Mouse (Mus musculus): ENCODE data around the gene Nuf2. TPM values are rescaled to one million over a fixed set of nuclear protein-coding genes. Genes with fewer than 3 reads are reported as not detected.

Gene Nuf2
- total RNA-seq (2017) = 137 and 163 TPM in 2 replicates

DNA sequence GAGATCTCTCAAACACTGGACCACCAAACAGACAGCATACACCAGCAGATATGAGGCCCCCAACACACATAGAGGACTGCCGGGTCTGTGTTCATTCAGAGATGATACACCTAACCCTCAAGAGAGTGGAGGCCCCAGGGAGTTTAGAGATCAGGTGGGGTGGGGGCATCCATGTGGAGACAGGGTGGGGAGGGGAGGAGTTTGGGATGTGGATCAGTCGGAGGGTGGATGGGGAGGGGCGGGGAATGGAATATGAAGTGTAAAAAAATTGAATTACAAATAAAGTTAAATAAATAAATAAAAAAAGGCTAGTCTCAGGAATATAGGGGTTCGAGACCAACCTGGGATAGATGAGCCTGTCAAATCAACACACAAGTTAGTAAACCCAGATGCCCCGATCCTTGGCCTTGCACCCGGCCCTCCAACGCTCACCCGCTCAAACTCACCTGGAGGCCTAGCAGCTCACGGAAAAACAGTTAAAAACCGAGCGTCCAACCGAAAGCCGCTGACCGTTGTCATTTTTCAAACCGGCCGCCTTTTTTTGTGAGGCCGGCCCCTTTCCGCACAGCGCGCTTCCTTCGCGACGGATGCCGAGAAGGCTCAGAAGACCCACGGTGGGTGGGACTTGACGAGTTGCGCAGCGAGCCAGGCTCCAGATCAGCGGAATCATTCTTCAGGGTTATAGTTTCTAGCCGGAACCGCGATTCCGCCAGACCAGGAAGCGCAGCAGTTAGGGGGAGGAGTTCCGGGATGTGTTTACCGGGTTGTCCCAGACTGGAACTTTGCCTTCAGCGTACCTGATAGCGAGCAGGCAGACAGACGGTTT, at the start of gene Nuf2:
Gene Nuf2, minus strand, starts transcription at position 589 of the 826 bp plus-strand sequence.
- ATAC-seq (replicated peaks; ENCODE audit: low read depth, poor library complexity, severe bottlenecking) = peak; percentile 99

DNA sequence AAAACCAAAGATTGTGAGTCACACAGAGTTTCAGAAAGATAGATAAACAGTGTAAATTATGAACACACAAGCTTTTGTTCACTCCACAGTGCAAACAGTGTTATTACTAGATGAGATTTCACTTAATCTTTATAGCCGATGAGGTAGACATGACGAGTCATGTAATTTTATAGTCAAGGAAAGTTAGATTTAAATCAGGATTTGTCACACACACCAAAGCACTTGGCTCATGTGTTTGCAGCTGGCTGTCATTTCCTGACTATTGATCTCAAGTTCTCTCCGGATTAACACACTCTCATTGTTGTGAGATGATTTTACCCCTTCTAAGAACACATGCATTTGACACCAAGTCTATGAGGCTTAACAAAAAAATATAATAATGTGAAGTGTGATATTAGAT, 48.3 kb upstream of the Nuf2 start:
- no peak for ATAC-seq (replicated peaks; ENCODE audit: low read depth, poor library complexity, severe bottlenecking)

DNA sequence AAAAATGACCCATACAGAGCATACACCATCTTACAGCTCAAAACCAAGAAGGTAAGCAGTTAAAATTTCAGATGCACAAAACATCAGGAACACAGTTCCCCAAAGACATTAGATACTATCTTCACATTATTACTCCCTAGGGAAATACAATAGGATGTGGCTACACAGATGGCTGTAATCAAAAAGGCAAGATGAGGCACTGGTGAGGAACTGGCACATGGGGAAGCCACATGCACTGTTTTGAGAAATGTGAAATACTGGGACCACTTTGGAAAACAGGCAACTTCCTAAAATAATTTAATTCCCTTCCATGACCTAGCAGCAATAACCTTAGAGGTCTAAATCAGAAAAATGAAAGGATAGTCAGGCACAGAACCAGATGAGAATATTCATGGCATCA, 42.9 kb upstream of the Nuf2 start:
- ATAC-seq (replicated peaks; ENCODE audit: low read depth, poor library complexity, severe bottlenecking) = no peak

DNA sequence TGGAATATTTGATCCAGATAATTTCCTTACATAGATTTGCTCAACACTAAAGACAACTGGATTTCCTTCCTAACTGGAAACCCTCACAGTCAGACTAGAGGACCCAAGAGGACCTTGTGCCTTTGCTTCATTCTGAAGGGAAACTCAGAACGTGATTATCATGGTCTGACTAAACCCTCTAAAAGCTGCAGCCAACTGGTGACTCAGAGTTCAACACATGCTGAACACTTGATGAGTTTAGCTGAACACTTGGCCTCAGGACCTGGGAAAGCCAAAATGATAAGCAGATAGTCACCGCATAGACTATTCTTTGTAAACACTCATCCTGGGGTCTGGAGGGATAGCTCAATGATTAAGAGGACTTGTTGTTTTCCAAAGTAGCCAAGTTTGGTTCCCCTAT, 24.4 kb upstream of the Nuf2 start:
- no peak for ATAC-seq (replicated peaks; ENCODE audit: low read depth, poor library complexity, severe bottlenecking)

DNA sequence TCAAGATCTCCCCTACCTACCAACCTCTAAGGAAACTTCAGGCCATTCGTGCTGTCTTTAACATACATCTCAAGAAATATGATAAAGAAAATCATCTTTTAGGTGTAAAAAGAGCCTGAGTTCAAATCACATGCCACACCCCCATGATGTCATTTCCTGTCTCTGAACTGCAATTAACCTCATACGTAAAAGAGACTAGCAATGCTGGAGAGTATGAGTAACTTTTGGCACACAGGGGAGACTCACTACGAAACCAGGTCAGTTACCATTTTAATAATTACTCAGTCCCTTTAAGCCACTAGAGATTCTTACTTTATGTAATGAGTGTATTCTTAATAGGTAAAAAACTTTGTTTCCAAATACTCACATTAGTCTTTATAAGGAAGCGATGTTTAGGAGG, 23.8 kb upstream of the Nuf2 start:
- no peak for ATAC-seq (replicated peaks; ENCODE audit: low read depth, poor library complexity, severe bottlenecking)

DNA sequence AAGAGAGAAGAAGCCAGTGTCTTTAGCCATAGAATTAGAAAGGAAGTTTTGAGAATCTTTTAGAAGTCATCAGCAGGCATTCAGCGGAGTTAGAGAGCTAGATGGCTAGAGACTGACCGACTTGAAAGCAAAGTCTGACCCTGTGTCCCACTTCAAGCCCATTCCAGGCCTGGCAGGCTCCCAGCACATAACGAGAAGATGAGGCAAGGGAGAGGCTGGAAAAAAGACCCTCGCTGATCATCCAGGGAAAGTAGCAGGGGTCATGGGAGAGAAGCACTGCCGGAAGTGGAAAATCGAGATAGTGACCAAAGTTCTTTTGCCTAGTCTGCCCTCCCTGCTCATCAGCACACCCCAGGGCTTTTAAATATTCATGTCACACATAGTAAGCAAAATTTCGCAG, 22.2 kb upstream of the Nuf2 start:
- no peak for ATAC-seq (replicated peaks; ENCODE audit: low read depth, poor library complexity, severe bottlenecking)

DNA sequence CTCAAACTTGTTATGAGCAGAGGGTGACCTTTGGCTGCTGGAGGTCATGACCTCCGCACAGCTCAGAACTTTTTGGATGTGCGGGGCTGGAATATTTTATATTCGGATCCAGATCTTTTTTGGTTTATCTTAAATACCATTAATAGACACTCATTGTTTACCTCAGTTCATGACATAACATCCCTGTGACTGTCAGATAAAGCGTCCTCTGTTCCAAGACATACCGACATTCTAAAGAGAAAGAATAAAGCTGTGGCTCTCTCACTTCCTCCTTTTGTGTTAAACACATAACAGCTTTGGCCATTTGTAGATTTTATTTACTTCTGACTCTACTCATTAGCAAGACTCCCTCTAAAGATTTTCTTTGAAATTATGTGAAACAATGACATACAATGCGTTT, 9.2 kb upstream of the Nuf2 start:
- ATAC-seq (replicated peaks; ENCODE audit: low read depth, poor library complexity, severe bottlenecking) = no peak

DNA sequence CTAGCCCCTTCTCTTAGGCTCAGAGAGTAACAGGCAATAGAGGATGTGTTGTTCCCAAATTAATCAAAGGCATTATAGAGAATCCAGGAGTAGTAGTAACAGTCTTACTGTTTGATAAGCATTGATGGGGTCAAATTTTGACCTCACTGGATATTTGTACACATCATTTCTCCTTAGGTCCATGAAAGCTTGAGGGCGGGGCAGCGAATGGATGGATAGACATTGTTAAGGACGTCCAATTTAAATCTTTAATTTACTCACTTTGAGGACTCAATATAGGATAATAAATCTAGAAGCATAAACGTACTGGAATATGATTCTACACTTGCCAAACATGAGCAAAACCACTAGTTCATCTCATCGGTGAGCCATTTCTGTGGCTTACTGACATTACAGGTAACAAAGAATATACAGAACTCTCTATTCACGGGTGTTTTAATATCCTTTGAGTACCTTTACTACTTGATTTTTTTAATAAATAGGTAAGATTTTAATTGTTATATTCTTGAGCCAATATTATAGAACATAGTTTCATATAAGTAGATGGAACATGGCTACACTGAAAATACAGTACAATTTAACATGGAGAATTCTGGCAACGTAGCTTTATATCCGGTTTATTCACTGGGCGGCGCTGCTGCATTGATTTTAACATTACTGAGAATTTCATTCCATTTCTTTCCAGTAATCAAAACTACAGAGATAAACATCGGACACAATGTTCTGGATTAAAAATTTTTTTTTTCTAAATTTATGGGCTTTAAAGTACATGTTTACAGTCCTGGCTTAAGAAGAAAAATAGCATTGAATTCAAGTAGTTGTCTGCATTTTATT, 655 bp upstream of the Nuf2 start:
- ATAC-seq (replicated peaks; ENCODE audit: low read depth, poor library complexity, severe bottlenecking) = peak; percentile 55

- ATAC-seq (replicated peaks; ENCODE audit: low read depth, poor library complexity, severe bottlenecking) = no peak
These were observed 1.2 kb downstream of the Nuf2 start for GRCm38 (mm10) chr1:169529996-169530518.

- no peak for ATAC-seq (replicated peaks; ENCODE audit: low read depth, poor library complexity, severe bottlenecking)
These were observed 5.1 kb downstream of the Nuf2 start for GRCm38 (mm10) chr1:169526006-169526680.

- ATAC-seq (replicated peaks; ENCODE audit: low read depth, poor library complexity, severe bottlenecking) = no peak
These were observed 11.9 kb downstream of the Nuf2 start for GRCm38 (mm10) chr1:169519337-169519736.

- peak; percentile 73 for ATAC-seq (replicated peaks; ENCODE audit: low read depth, poor library complexity, severe bottlenecking)
These were observed 13.3 kb downstream of the Nuf2 start for GRCm38 (mm10) chr1:169517899-169518517.

GRCm38 (mm10) chr1:169517376-169517892, 13.8 kb downstream of the Nuf2 start:
- no peak for ATAC-seq (replicated peaks; ENCODE audit: low read depth, poor library complexity, severe bottlenecking)

DNA sequence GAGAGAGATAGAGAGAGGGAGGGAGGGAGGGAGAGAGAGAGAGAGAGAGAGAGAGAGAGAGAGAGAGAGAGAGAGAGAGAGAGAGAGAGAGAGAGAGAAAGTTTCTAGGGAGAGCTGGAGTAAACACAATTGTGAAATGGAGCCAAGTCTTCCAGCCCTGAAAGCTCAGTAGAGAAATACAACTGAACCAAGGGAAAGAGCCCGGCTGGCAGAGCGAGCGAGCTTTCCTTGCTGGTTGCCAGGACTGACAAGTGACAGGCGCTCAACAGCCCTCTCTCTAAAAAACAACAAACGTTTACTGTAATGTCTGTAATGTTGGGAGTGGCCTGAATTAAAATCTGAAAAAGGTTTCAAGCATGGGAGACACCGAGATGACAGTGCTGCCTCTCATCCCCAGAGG, 24.9 kb downstream of the Nuf2 start:
- ATAC-seq (replicated peaks; ENCODE audit: low read depth, poor library complexity, severe bottlenecking) = no peak

DNA sequence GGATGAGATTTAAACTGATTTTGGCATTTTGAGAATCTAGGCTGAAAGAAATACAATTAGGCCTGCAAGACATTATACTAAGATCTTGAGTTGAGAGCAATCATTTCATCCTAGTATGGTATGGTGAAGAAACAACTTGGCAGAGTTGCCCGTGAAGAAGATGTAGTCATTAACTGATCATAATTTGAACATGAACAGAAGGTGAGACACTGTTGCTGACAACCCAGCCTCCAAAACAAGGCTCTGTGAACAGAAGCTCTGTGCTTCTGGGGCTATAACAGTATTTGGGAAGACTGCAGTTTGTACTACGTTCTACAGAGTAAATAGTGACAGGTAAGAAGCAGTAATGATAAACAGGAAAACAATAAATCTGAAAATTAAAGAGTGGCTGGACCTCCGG, 28.4 kb downstream of the Nuf2 start:
- ATAC-seq (replicated peaks; ENCODE audit: low read depth, poor library complexity, severe bottlenecking) = no peak

DNA sequence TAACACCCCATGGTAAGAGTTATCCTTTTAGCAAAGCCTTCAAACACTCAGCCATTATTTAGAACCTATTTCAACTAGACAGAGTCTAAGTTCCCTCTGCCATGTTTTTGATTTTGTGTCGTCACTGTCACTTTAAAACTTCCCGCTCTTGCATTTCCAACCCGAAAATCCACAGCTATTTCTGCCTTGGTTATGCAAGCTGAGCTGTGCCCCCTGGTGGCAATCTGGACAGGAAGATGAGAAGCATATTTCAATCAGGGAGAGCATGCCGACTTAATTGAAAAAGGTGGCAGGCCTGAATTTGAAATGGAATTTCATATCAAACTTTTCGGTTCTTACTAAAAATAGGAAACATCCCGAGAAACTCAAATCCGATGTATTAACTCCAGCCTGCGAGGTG, 35.6 kb downstream of the Nuf2 start:
- no peak for ATAC-seq (replicated peaks; ENCODE audit: low read depth, poor library complexity, severe bottlenecking)

- no peak for ATAC-seq (replicated peaks; ENCODE audit: low read depth, poor library complexity, severe bottlenecking)
These were observed 39.7 kb downstream of the Nuf2 start for GRCm38 (mm10) chr1:169491561-169491960.

GRCm38 (mm10) chr1:169485408-169485885, 45.8 kb downstream of the Nuf2 start:
- no peak for ATAC-seq (replicated peaks; ENCODE audit: low read depth, poor library complexity, severe bottlenecking)

GRCm38 (mm10) chr1:169484565-169484964, 46.7 kb downstream of the Nuf2 start:
- ATAC-seq (replicated peaks; ENCODE audit: low read depth, poor library complexity, severe bottlenecking) = no peak

Data from common myeloid progenitor, adult 5-6 weeks (primary cell).